Mouse (Mus musculus): ENCODE results near the gene Sox5. TPM values are rescaled to one million over a fixed set of nuclear protein-coding genes. Genes with fewer than 3 reads are reported as not detected.
A peak's percentile ranks its signal among the peaks of the same experiment; 100 is the strongest.

Sox5 gene
- polyA plus RNA-seq, 1 experiment from 2014 or later = 3.3 TPM

DNA sequence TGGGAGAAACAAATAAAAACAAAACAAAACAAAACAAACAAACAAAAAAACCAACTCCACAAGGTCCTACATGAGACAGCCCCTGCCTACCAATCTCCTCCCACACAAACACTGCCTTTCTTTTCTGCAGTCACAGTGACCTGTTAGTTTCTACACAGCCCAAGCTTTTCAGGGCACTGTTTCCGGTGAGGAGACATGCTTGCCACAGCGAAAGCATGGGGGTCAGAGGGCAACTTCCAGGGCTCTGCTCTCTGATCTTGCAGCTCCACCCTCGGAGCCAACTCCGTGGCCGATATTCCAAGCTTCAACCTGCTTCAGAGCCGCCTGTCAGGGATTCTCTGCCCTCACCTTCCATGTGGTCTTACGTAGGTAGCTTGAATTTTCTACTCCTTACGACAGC is 22.6 kb downstream of the Sox5 start:
- ATAC-seq = peak; percentile 71
- WGBS = 42% methylated on average over 8 of the region's 8 CpGs
- H3K4me2 ChIP-seq (replicated peaks; ENCODE audit: low read depth) = no peak overlapping the region

GRCm38 (mm10) chr6:144757414-144757813 is 24.4 kb downstream of the Sox5 start:
- no peaks in the 10 kb centered on the region for H3K36me3 ChIP-seq (ENCODE audit: control insufficient read depth, insufficient read depth)
- no peak overlapping the region for H3K27ac ChIP-seq (ENCODE audit: low read depth, low read length)
- H3K4me1 ChIP-seq (replicated peaks; ENCODE audit: control insufficient read depth, insufficient read depth, low read length) = 0 out of 2 replicates have a peak, but pooled peaks cover 8% of the 10 kb centered on the region
- no peak overlapping the region for H3K4me2 ChIP-seq (replicated peaks; ENCODE audit: low read depth)
- no peak overlapping the region for H3K4me3 ChIP-seq (ENCODE audit: low read depth, low read length)
- TF ChIP-seq CTCF (IDR thresholded peaks at IDR 0.05; ENCODE audit: low read depth) = no peak
- ATAC-seq = no peak
- H3K9ac ChIP-seq (ENCODE audit: low read depth, low read length) = no peak overlapping the region
- H3K9me3 ChIP-seq (ENCODE audit: control insufficient read depth) = no peaks in the 10 kb centered on the region
- 74% methylated on average over 14 of the region's 14 CpGs for WGBS
- no peaks in the 10 kb centered on the region for H3K27me3 ChIP-seq (replicated peaks; ENCODE audit: control insufficient read depth, insufficient read depth, low read length)

More for the DNA sequence above, 22.6 kb downstream of the Sox5 start:
- Histone ChIP-seq H3K9ac (ENCODE audit: low read depth, low read length) (no peak overlapping the region), H3K27ac (ENCODE audit: low read depth, low read length) (no peak overlapping the region), H3K9me3 (ENCODE audit: control insufficient read depth) (no peaks in the 10 kb centered on the region), H3K36me3 (ENCODE audit: control insufficient read depth, insufficient read depth) (no peaks in the 10 kb centered on the region), H3K4me3 (ENCODE audit: low read depth, low read length) (no peak overlapping the region), H3K27me3 (replicated peaks; ENCODE audit: control insufficient read depth, insufficient read depth, low read length) (no peaks in the 10 kb centered on the region), H3K4me1 (replicated peaks; ENCODE audit: control insufficient read depth, insufficient read depth, low read length) (0 out of 2 replicates have a peak, but pooled peaks cover 8% of the 10 kb centered on the region)
- no peak for TF ChIP-seq CTCF (IDR thresholded peaks at IDR 0.05; ENCODE audit: low read depth)

DNA sequence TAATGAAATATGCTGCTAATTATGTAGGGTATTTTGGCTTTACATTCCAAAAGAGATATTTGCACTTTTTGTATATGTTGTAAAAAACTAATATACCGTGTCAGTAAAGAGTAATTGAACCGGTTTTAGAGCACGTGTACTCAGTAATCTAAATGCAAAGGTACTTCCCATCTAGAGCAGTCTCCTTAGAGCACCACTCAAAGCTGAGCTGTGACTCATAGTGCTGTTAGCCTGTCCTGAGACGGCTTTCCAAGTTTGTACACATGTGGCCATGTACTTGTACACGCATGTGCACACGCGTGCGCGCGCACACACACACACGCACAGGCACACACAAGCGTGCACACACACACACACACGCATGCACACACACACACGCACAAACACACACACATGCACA is 25.3 kb downstream of the Sox5 start:
- H3K36me3 ChIP-seq (ENCODE audit: control insufficient read depth, insufficient read depth) = no peaks in the 10 kb centered on the region
- H3K27ac ChIP-seq (ENCODE audit: low read depth, low read length) = no peak overlapping the region
- no peak overlapping the region for H3K4me2 ChIP-seq (replicated peaks; ENCODE audit: low read depth)
- no peak for ATAC-seq
- TF ChIP-seq CTCF (IDR thresholded peaks at IDR 0.05; ENCODE audit: low read depth) = no peak
- no peaks in the 10 kb centered on the region for H3K9me3 ChIP-seq (ENCODE audit: control insufficient read depth)
- 87% methylated on average over 14 of the region's 14 CpGs for WGBS
- no peak overlapping the region for H3K4me3 ChIP-seq (ENCODE audit: low read depth, low read length)
- H3K27me3 ChIP-seq (replicated peaks; ENCODE audit: control insufficient read depth, insufficient read depth, low read length) = no peaks in the 10 kb centered on the region
- H3K4me1 ChIP-seq (replicated peaks; ENCODE audit: control insufficient read depth, insufficient read depth, low read length) = 0 out of 2 replicates have a peak, but pooled peaks cover 8% of the 10 kb centered on the region
- H3K9ac ChIP-seq (ENCODE audit: low read depth, low read length) = no peak overlapping the region

DNA sequence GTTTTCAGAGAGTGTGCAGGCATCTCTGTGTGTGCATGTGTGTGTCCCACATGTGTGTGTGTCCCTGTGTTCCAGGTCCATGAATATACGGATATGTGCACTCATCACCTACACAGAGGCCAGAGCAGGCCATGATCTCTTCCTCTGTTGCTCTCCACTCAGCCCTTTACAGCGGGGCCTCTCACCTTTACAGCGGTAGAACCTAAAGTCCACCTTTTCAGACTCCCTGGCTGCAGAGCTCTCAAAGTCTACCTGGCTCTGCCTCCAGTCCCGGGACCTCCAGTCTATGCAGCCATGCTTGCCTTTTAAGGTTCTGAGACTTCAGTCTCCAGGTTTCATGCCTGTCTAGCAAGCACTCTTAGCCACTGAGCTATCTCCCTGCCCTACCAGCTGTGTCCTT is 26.5 kb downstream of the Sox5 start:
- no peaks in the 10 kb centered on the region for H3K36me3 ChIP-seq (ENCODE audit: control insufficient read depth, insufficient read depth)
- no peak overlapping the region; the same call in 1 of the 2 replicates for H3K27ac ChIP-seq (ENCODE audit: low read depth, low read length)
- H3K9me3 ChIP-seq (ENCODE audit: control insufficient read depth) = no peaks in the 10 kb centered on the region
- no peak overlapping the region for H3K9ac ChIP-seq (ENCODE audit: low read depth, low read length)
- WGBS = 57% methylated on average over 4 of the region's 4 CpGs
- H3K27me3 ChIP-seq (replicated peaks; ENCODE audit: control insufficient read depth, insufficient read depth, low read length) = no peaks in the 10 kb centered on the region
- TF ChIP-seq CTCF (IDR thresholded peaks at IDR 0.05; ENCODE audit: low read depth) = no peak
- no peak overlapping the region for H3K4me3 ChIP-seq (ENCODE audit: low read depth, low read length)
- ATAC-seq = peak; percentile 73
- 0 out of 2 replicates have a peak, but pooled peaks cover 8% of the 10 kb centered on the region for H3K4me1 ChIP-seq (replicated peaks; ENCODE audit: control insufficient read depth, insufficient read depth, low read length)
- H3K4me2 ChIP-seq (replicated peaks; ENCODE audit: low read depth) = no peak overlapping the region

- Histone ChIP-seq H3K9ac (ENCODE audit: low read depth, low read length) (no peak overlapping the region), H3K27me3 (replicated peaks; ENCODE audit: control insufficient read depth, insufficient read depth, low read length) (no peaks in the 10 kb centered on the region), H3K4me2 (replicated peaks; ENCODE audit: low read depth) (no peak overlapping the region), H3K4me1 (replicated peaks; ENCODE audit: control insufficient read depth, insufficient read depth, low read length) (0 out of 2 replicates have a peak, but pooled peaks cover 8% of the 10 kb centered on the region), H3K9me3 (ENCODE audit: control insufficient read depth) (no peaks in the 10 kb centered on the region), H3K36me3 (ENCODE audit: control insufficient read depth, insufficient read depth) (no peaks in the 10 kb centered on the region), H3K4me3 (ENCODE audit: low read depth, low read length) (no peak overlapping the region), H3K27ac (ENCODE audit: low read depth, low read length) (no peak overlapping the region)
- no peak for TF ChIP-seq CTCF (IDR thresholded peaks at IDR 0.05; ENCODE audit: low read depth)
- ATAC-seq = no peak
These were observed 27.4 kb downstream of the Sox5 start for GRCm38 (mm10) chr6:144754366-144754765.

DNA sequence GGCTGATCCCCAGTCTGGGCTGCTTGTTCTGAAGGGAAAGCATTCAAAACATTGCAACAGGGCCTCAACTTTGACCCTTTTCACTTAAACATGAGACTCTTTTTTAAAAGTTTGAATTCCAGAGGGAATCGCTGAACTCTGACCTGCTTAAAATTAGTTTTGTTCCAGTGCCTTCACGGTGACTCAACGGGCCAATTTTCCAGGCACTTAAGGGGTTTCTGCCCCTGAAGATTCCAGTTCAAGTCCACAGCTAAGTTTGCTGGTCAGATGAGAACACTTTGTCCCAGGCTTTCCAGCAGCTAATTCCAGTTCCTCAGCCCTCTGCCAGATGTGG is 27.8 kb downstream of the Sox5 start:
- Histone ChIP-seq H3K4me2 (replicated peaks; ENCODE audit: low read depth) (no peak overlapping the region), H3K9me3 (ENCODE audit: control insufficient read depth) (no peaks in the 10 kb centered on the region), H3K27me3 (replicated peaks; ENCODE audit: control insufficient read depth, insufficient read depth, low read length) (no peaks in the 10 kb centered on the region), H3K9ac (ENCODE audit: low read depth, low read length) (no peak overlapping the region), H3K4me3 (ENCODE audit: low read depth, low read length) (no peak overlapping the region), H3K4me1 (replicated peaks; ENCODE audit: control insufficient read depth, insufficient read depth, low read length) (0 out of 2 replicates have a peak, but pooled peaks cover 8% of the 10 kb centered on the region), H3K36me3 (ENCODE audit: control insufficient read depth, insufficient read depth) (no peaks in the 10 kb centered on the region), H3K27ac (ENCODE audit: low read depth, low read length) (no peak overlapping the region)
- ATAC-seq = no peak
- WGBS = 46% methylated on average over 3 of the region's 3 CpGs
- TF ChIP-seq CTCF (IDR thresholded peaks at IDR 0.05; ENCODE audit: low read depth) = no peak

Data from intestine, postnatal 0 days (tissue).